Comparison of ENCODE assay signal across 16 mouse cellular contexts in genomic region chr9:32899801-32900200, GRCm38 (mm10).
DNase-seq lines count a peak whose midpoint lies in the region; ATAC-seq and TF ChIP-seq lines count a peak whose summit lies in the region.
"Had no signal": no experiment of that assay in that cellular context is flagged by ENCODE, and none has a peak within 500 bp of the region (broad histone marks: within the 10 kb centered on the region; RNA-seq: fewer than 3 reads in every experiment).

No protein-coding gene starts in this region.

- no peak for TF ChIP-seq EP300 in heart, postnatal 0 days (IDR thresholded peaks at IDR 0.05; ENCODE audit: low read depth)

- no peak overlapping the region for H3K4me3 ChIP-seq in heart, postnatal 0 days (ENCODE audit: low read depth, low read length)
- no peak overlapping the region for H3K4me3 ChIP-seq in brown adipose tissue, adult 24 weeks (ENCODE audit: insufficient read depth, low read depth, low read length)
- H3K4me3 ChIP-seq in forebrain, embryonic 16.5 days (replicated peaks; ENCODE audit: low read length) = no peak overlapping the region
- H3K4me3 ChIP-seq: liver, embryonic 15.5 days; myocyte had no signal

- 42% methylated on average over 4 of the region's 4 CpGs for WGBS in heart, postnatal 0 days
- 75% methylated on average over 4 of the region's 4 CpGs for WGBS in forebrain, embryonic 16.5 days

- no peaks in the 10 kb centered on the region for H3K9me3 ChIP-seq in heart, postnatal 0 days (replicated peaks; ENCODE audit: control insufficient read depth, low read length)
- H3K9me3 ChIP-seq in forebrain, embryonic 16.5 days (ENCODE audit: control insufficient read depth, low read length) = no peaks in the 10 kb centered on the region
- H3K9me3 ChIP-seq: liver, embryonic 15.5 days had no signal

- DNase-seq in heart, postnatal 0 days (ENCODE audit: low spot score) = no peak
- DNase-seq in heart, postnatal 10 days = no peak
- peak; percentile 1 for DNase-seq in Muller cell, postnatal 12 days (ENCODE audit: inconsistent ontology term)
- peak; percentile 11 for DNase-seq in lung, postnatal 10 days
- DNase-seq in layer of hippocampus, postnatal 25 days (ENCODE audit: extremely low spot score in 1 of 2, low spot score in 1 of 2) = no peak
- DNase-seq: cerebellum, adult 11-12 months; gastrocnemius, postnatal 10 days; kidney, adult 8-10 months; right cerebral cortex, adult 18-20 months; thymus, postnatal 4 days had no signal

- intact Hi-C loops in heart, postnatal 10 days (cut with DNase I) = no loop called here

- ATAC-seq in heart, postnatal 0 days (ENCODE audit: insufficient read depth, low read depth) = no peak
- ATAC-seq in erythroblast, adult 5-6 weeks (replicated peaks; ENCODE audit: low FRiP score, poor library complexity, severe bottlenecking) = no peak
- no peak for ATAC-seq in forebrain, embryonic 16.5 days
- ATAC-seq: forebrain, embryonic 14.5 days had no signal

- no peak for TF ChIP-seq CTCF in heart, postnatal 0 days (IDR thresholded peaks at IDR 0.05; ENCODE audit: low read depth)

- peak overlapping the region; percentile 70 for H3K27ac ChIP-seq in heart, postnatal 0 days (ENCODE audit: low read depth)
- H3K27ac ChIP-seq in brown adipose tissue, adult 24 weeks (replicated peaks; ENCODE audit: low read depth, low read length) = peak overlapping the region; percentile 77
- no peak overlapping the region for H3K27ac ChIP-seq in forebrain, embryonic 16.5 days (ENCODE audit: low read length)
- H3K27ac ChIP-seq: liver, embryonic 15.5 days had no signal

- no peaks in the 10 kb centered on the region for H3K27me3 ChIP-seq in heart, postnatal 0 days (ENCODE audit: control insufficient read depth, insufficient read depth, low read length)
- H3K27me3 ChIP-seq in forebrain, embryonic 16.5 days (replicated peaks; ENCODE audit: control insufficient read depth, insufficient read depth, low read length) = no peaks in the 10 kb centered on the region
- H3K27me3 ChIP-seq: liver, embryonic 15.5 days had no signal

- H3K9ac ChIP-seq in heart, postnatal 0 days (replicated peaks; ENCODE audit: low read depth, low read length) = no peak overlapping the region
- H3K9ac ChIP-seq in forebrain, embryonic 16.5 days (replicated peaks; ENCODE audit: low read depth, low read length) = no peak overlapping the region
- H3K9ac ChIP-seq: liver, embryonic 15.5 days had no signal

- no peak overlapping the region for H3K4me2 ChIP-seq in heart, postnatal 0 days (ENCODE audit: low read depth, low read length)
- no peak overlapping the region for H3K4me2 ChIP-seq in forebrain, embryonic 16.5 days (ENCODE audit: low read length)
- H3K4me2 ChIP-seq: liver, embryonic 15.5 days had no signal

- no peaks in the 10 kb centered on the region for H3K36me3 ChIP-seq in heart, postnatal 0 days (replicated peaks; ENCODE audit: control insufficient read depth, insufficient read depth, low read length)
- no peaks in the 10 kb centered on the region for H3K36me3 ChIP-seq in forebrain, embryonic 16.5 days (ENCODE audit: control insufficient read depth, insufficient read depth)
- H3K36me3 ChIP-seq: liver, embryonic 15.5 days had no signal

- H3K4me1 ChIP-seq in heart, postnatal 0 days (ENCODE audit: control insufficient read depth, insufficient read depth) = no peaks in the 10 kb centered on the region; the same call in 1 of the 2 replicates
- peaks cover 20% of the 10 kb centered on the region; the same call in 1 of the 2 replicates for H3K4me1 ChIP-seq in brown adipose tissue, adult 24 weeks (ENCODE audit: control insufficient read depth, insufficient read depth, insufficient read length, low read length)
- H3K4me1 ChIP-seq in forebrain, embryonic 16.5 days (replicated peaks; ENCODE audit: control insufficient read depth, insufficient read depth, low read length) = no peaks in the 10 kb centered on the region
- H3K4me1 ChIP-seq: liver, embryonic 15.5 days had no signal

Comparison
In these comparisons a context has a peak if more than half of its experiments do, and no peak if none do; other contexts are left out.
1. DNase-seq: peak in Muller cell, postnatal 12 days (single experiment) and lung, postnatal 10 days (single experiment); none in heart, postnatal 0 days (single experiment), heart, postnatal 10 days (0 of 2) and layer of hippocampus, postnatal 25 days (0 of 2).